Mouse (Mus musculus) spleen, adult 2 months (tissue): ENCODE results near the gene Gapvd1.

Source experiments
- CTCF ChIP-seq: fragments of 200-500 bp; IDR thresholded peaks from 2 replicates; pipeline ENCODE4 v1.5.1; 2011; ENCODE audit warnings: mild to moderate bottlenecking, inconsistent platforms; ENCODE audit not compliant: insufficient read depth, insufficient read length, insufficient replicate concordance; ENCODE audit errors: extremely low read depth
- POLR2A ChIP-seq: fragments of 200-500 bp; IDR thresholded peaks from 2 replicates; pipeline ENCODE4 v1.6.1; 2011; ENCODE audit warnings: low read depth, low read length, inconsistent platforms

GRCm38 (mm10) chr2:34711904-34712303 lies 43.1 kb downstream of the Gapvd1 start:
- TF ChIP-seq CTCF: no peak
- TF ChIP-seq POLR2A: no peak
